Mouse (Mus musculus) kidney, adult 2 months (tissue): Measurements from ENCODE around the gene Zfp108. TPM values are rescaled to one million over a fixed set of nuclear protein-coding genes. Genes with fewer than 3 reads are reported as not detected.

Experiments
- DNase-seq: peaks from one replicate; pipeline ENCODE4 v3.0.0; 2021
- H3K27ac ChIP-seq: fragments of 200-500 bp; 2 replicates; pipeline ENCODE4 v1.5.1; 2012; ENCODE audit warnings: low read depth, low read length, control low read depth, inconsistent platforms; ENCODE audit not compliant: insufficient read depth
- H3K27me3 ChIP-seq: fragments of 200-500 bp; replicated peaks from 2 replicates; pipeline ENCODE4 v1.6.1; 2012; ENCODE audit warnings: mild to moderate bottlenecking, moderate library complexity, low read length, inconsistent platforms; ENCODE audit not compliant: control insufficient read depth, insufficient read depth
- H3K36me3 ChIP-seq: fragments of 200-500 bp; 2 replicates; pipeline ENCODE4 v1.6.1; 2012; ENCODE audit warnings: mild to moderate bottlenecking, moderate library complexity, low read length, inconsistent platforms; ENCODE audit not compliant: control insufficient read depth, insufficient read depth
- H3K4me1 ChIP-seq: fragments of 200-500 bp; 2 replicates; pipeline ENCODE4 v1.6.1; 2011; ENCODE audit warnings: low read length; ENCODE audit not compliant: control insufficient read depth, insufficient read depth
- H3K4me3 ChIP-seq: fragments of 200-500 bp; 2 replicates; pipeline ENCODE4 v1.5.1; 2011; ENCODE audit warnings: mild to moderate bottlenecking, low read depth, low read length, control low read depth; ENCODE audit not compliant: insufficient read depth
- CTCF ChIP-seq: fragments of 200-500 bp; conservative IDR thresholded peaks from 2 replicates; pipeline ENCODE4 v1.5.1; 2011; ENCODE audit warnings: low read depth, mild to moderate bottlenecking, control low read depth, low read length, moderate library complexity, mixed read lengths; ENCODE audit not compliant: insufficient read depth, insufficient read length
- POLR2A ChIP-seq: fragments of 200-500 bp; IDR thresholded peaks from one replicate; pipeline ENCODE4 v1.6.1; 2011; ENCODE audit warnings: low read depth, low read length, control low read depth
- WGBS: fragments of 180-500 bp; shearing (Covaris S2); methylation state at CpG from one replicate; pipeline ENCODE4 v1.1.7; 2018; 5-methylcytosine and 5-hydroxymethylcytosine counted together
- polyA plus RNA-seq: library from polyadenylated mRNA; depleted of rRNA; stranded (reverse); fragments of >200 nt; gene quantifications from 2 replicates; pipeline ENCODE4 v1.2.3, GENCODE M21; 2012

Gene Zfp108
- polyA plus RNA-seq, 1 experiment: 1.3 TPM

- WGBS: 84% methylated on average over 5 of the region's 5 CpGs
- Histone ChIP-seq H3K27me3 (no peaks in the 10 kb centered on the region), H3K4me3 (no peak overlapping the region), H3K27ac (no peak overlapping the region), H3K4me1 (no peaks in the 10 kb centered on the region), H3K36me3 (no peaks in the 10 kb centered on the region; the same call in 1 of the 2 replicates)
- TF ChIP-seq POLR2A (no peak), CTCF (no peak)
- DNase-seq: no peak
Measured at GRCm38 (mm10) chr7:24287670-24288069, 33.1 kb downstream of the Zfp108 start.

- Histone ChIP-seq H3K27ac (no peak overlapping the region), H3K27me3 (no peaks in the 10 kb centered on the region), H3K36me3 (peaks cover 2% of the 10 kb centered on the region; the same call in 1 of the 2 replicates), H3K4me3 (no peak overlapping the region), H3K4me1 (no peaks in the 10 kb centered on the region)
- no peak for DNase-seq
- no peak for TF ChIP-seq POLR2A
- TF ChIP-seq CTCF: no peak
- 95% methylated on average over 6 of the region's 6 CpGs for WGBS
Measured at GRCm38 (mm10) chr7:24288512-24288911, 33.9 kb downstream of the Zfp108 start.

- no peak for TF ChIP-seq POLR2A
- no peak for TF ChIP-seq CTCF
- no peak for DNase-seq
- Histone ChIP-seq H3K36me3 (peaks cover 3% of the 10 kb centered on the region; the same call in 1 of the 2 replicates), H3K27me3 (no peaks in the 10 kb centered on the region), H3K27ac (no peak overlapping the region), H3K4me3 (no peak overlapping the region), H3K4me1 (no peaks in the 10 kb centered on the region)
- 95% methylated on average over 4 of the region's 4 CpGs for WGBS
Measured at GRCm38 (mm10) chr7:24290106-24290693, 35.6 kb downstream of the Zfp108 start.

GRCm38 (mm10) chr7:24291387-24292090 is 36.9 kb downstream of the Zfp108 start:
- WGBS: 90% methylated on average over 27 of the region's 27 CpGs
- TF ChIP-seq CTCF: no peak
- TF ChIP-seq POLR2A: no peak
- no peak overlapping the region for H3K27ac ChIP-seq
- H3K4me1 ChIP-seq: no peaks in the 10 kb centered on the region
- peaks cover 3% of the 10 kb centered on the region; the same call in 1 of the 2 replicates for H3K36me3 ChIP-seq
- no peak overlapping the region for H3K4me3 ChIP-seq
- H3K27me3 ChIP-seq: no peaks in the 10 kb centered on the region
- DNase-seq: no peak

- H3K27me3 ChIP-seq: no peaks in the 10 kb centered on the region
- H3K4me1 ChIP-seq: no peaks in the 10 kb centered on the region
- no peak for TF ChIP-seq POLR2A
- H3K36me3 ChIP-seq: peaks cover 3% of the 10 kb centered on the region; the same call in 1 of the 2 replicates
- DNase-seq: no peak
- WGBS: 87% methylated on average over 12 of the region's 12 CpGs
- no peak overlapping the region for H3K4me3 ChIP-seq
- H3K27ac ChIP-seq: no peak overlapping the region
Measured at GRCm38 (mm10) chr7:24293061-24293851, 38.7 kb downstream of the Zfp108 start.

- Histone ChIP-seq H3K4me3 (no peak overlapping the region), H3K4me1 (peaks cover 1% of the 10 kb centered on the region; the same call in 1 of the 2 replicates), H3K27me3 (no peaks in the 10 kb centered on the region), H3K36me3 (peaks cover 3% of the 10 kb centered on the region; the same call in 1 of the 2 replicates), H3K27ac (no peak overlapping the region)
- 99% methylated on average over 4 of the region's 4 CpGs for WGBS
- no peak for DNase-seq
- TF ChIP-seq POLR2A (no peak), CTCF (no peak)
Measured at GRCm38 (mm10) chr7:24294763-24295162, 40.2 kb downstream of the Zfp108 start.

- no peak for TF ChIP-seq POLR2A
- TF ChIP-seq CTCF: no peak
- no peak for DNase-seq
- Histone ChIP-seq H3K27ac (no peak overlapping the region), H3K27me3 (no peaks in the 10 kb centered on the region), H3K4me1 (peaks cover 3% of the 10 kb centered on the region; the same call in 1 of the 2 replicates), H3K36me3 (peaks cover 3% of the 10 kb centered on the region; the same call in 1 of the 2 replicates), H3K4me3 (no peak overlapping the region)
- 98% methylated on average over 7 of the region's 7 CpGs for WGBS
Measured at GRCm38 (mm10) chr7:24295376-24295775, 40.8 kb downstream of the Zfp108 start.
